Mouse (Mus musculus) cerebellum, adult 18-20 months (tissue): Measurements from ENCODE around the gene Neurog2.

Source experiments
- DNase-seq, 2 experiments: peaks; one replicate each; pipeline ENCODE4 v3.0.0; 2021

The Neurog2 gene

GRCm38 (mm10) chr3:127646156-127646825, 13.4 kb downstream of the Neurog2 start:
- DNase-seq = no peak

- DNase-seq = no peak
Measured at GRCm38 (mm10) chr3:127651742-127652653, 19.1 kb downstream of the Neurog2 start.

- DNase-seq = no peak
Measured at GRCm38 (mm10) chr3:127660712-127661111, 27.8 kb downstream of the Neurog2 start.

GRCm38 (mm10) chr3:127661646-127662531, 29.0 kb downstream of the Neurog2 start:
- DNase-seq = no peak

- DNase-seq = no peak
Measured at GRCm38 (mm10) chr3:127679703-127680102, 46.8 kb downstream of the Neurog2 start.
